Mouse (Mus musculus) hindbrain, postnatal 0 days (tissue): ENCODE results near the gene Elac2. TPM values are rescaled to one million over a fixed set of nuclear protein-coding genes. Genes with fewer than 3 reads are reported as not detected.

Experiments used
- ATAC-seq: fragments of 200-750 bp; cut with Nextera tagmentation; 2 replicates; pipeline ENCODE4 v1.8.0; 2017; ENCODE audit warnings: mild to moderate bottlenecking, moderate TSS enrichment, moderate library complexity
- DNase-seq: peaks from one replicate; pipeline ENCODE4 v3.0.0-alpha.2; 2015; ENCODE audit warnings: low spot score
- H3K27ac ChIP-seq: fragments of 300-500 bp; sonication (generic); 2 replicates; pipeline ENCODE4 v1.5.1; 2014; ENCODE audit warnings: mild to moderate bottlenecking
- H3K27me3 ChIP-seq: fragments of 300-500 bp; sonication (generic); 2 replicates; pipeline ENCODE4 v1.6.1; 2014; ENCODE audit warnings: low read length, mixed read lengths; ENCODE audit not compliant: insufficient read depth
- H3K36me3 ChIP-seq: fragments of 300-500 bp; sonication (generic); 2 replicates; pipeline ENCODE4 v1.6.1; 2014; ENCODE audit warnings: low read length, mixed read lengths; ENCODE audit not compliant: insufficient read depth
- H3K4me1 ChIP-seq: fragments of 300-500 bp; sonication (generic); 2 replicates; pipeline ENCODE4 v1.6.1; 2014; ENCODE audit warnings: antibody characterized with exemption, low read length, mixed read lengths; ENCODE audit not compliant: insufficient read depth
- H3K4me2 ChIP-seq: fragments of 300-500 bp; sonication (generic); 2 replicates; pipeline ENCODE4 v1.6.1; 2014; ENCODE audit warnings: low read depth, mild to moderate bottlenecking, low read length, moderate library complexity, mixed read lengths
- H3K4me3 ChIP-seq: fragments of 300-500 bp; sonication (generic); 2 replicates; pipeline ENCODE4 v1.5.1; 2014; ENCODE audit warnings: low read length
- H3K9ac ChIP-seq: fragments of 300-500 bp; sonication (generic); replicated peaks from 2 replicates; pipeline ENCODE4 v1.6.1; 2014; ENCODE audit warnings: mild to moderate bottlenecking, low read length, moderate library complexity, mixed read lengths
- H3K9me3 ChIP-seq: fragments of 300-500 bp; sonication (generic); 2 replicates; pipeline ENCODE4 v1.6.1; 2016; ENCODE audit warnings: low read length, mixed read lengths
- CTCF ChIP-seq: IDR thresholded peaks from 2 replicates; pipeline ENCODE4 v1.5.1; 2016; ENCODE audit warnings: antibody characterized with exemption, control low read depth, low read depth
- WGBS: fragments of 180-500 bp; shearing (Covaris S2); extraction: QIAGEN DNeasy Blood & Tissue Kit; methylation state at CpG from one replicate; pipeline ENCODE4 v1.1.7; 2014; 5-methylcytosine and 5-hydroxymethylcytosine counted together
- polyA plus RNA-seq: library from polyadenylated mRNA; unstranded; fragments of >200 nt; fragmentation: Nextera tagmentation; extraction: Ambion mirVana; gene quantifications from 2 replicates; pipeline ENCODE4 v1.2.1, GENCODE M21; 2015
- total RNA-seq: library from RNA; depleted of rRNA; stranded (reverse); fragments of >200 nt; gene quantifications from 2 replicates; pipeline ENCODE4 v1.2.3, GENCODE M21; 2014; rRNA removed

The Elac2 gene
- total and polyA plus RNA-seq, 2 experiments from 2014 or later: 22.5 to 36.5 TPM

DNA sequence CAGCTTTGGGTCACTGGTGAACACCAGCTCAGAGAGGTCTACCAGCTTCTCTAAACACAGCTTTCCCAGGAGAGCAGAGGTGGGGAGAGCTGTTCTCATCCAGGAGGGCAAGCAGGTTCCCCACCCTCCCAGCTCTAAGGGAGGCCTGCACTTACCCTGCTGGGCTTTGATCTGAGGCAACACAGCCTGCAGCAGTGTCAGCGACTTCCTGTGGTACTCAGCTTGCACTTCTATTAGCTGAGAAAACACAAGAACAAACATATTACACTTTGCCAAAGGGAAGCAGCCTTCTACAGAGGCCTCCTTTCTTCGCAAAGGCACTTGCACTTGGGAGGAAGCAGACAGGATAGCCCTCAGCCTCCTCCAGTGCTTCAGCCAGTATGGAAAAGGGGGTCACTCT lies 60.2 kb downstream of the Elac2 start:
- Histone ChIP-seq H3K27ac (no peak overlapping the region), H3K4me1 (0 out of 2 replicates have a peak, but pooled peaks cover 3% of the 10 kb centered on the region), H3K4me3 (no peak overlapping the region), H3K36me3 (0 out of 2 replicates have a peak, but pooled peaks cover 16% of the 10 kb centered on the region), H3K9ac (no peak overlapping the region), H3K9me3 (no peaks in the 10 kb centered on the region), H3K27me3 (no peaks in the 10 kb centered on the region), H3K4me2 (no peak overlapping the region)
- no peak for TF ChIP-seq CTCF
- 53% methylated on average over 2 of the region's 2 CpGs for WGBS
- DNase-seq (no peak), ATAC-seq (no peak)

DNA sequence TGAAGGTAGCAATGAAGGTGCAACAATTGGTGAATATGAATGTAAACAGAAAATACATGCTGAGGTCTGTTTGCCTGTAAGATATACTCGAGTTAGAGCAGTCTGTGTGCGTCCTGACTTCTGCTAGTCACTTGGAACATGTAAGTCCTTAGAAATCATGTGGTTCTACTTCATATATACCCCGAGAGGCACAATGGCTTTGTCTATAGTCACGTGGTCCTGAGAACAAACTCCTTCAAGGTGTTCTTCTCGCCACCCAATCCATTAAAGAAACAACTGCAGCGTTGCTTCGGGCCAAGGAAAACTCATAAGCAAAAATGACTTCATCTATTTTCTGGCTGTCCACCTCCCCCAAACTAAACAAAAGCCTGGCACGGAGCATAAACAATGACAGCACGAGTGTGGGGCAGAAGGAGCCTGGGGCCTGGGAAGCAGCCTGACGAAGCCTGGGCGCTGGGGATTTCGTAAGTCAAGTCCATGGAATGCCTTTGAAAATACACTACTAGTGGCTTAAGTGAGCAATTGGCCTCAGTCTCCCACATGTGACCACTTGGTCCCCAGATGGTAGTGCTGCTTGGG lies 60.8 kb downstream of the Elac2 start:
- no peak overlapping the region for H3K4me3 ChIP-seq
- 0 out of 2 replicates have a peak, but pooled peaks cover 3% of the 10 kb centered on the region for H3K4me1 ChIP-seq
- TF ChIP-seq CTCF: no peak
- no peaks in the 10 kb centered on the region for H3K9me3 ChIP-seq
- H3K36me3 ChIP-seq: 0 out of 2 replicates have a peak, but pooled peaks cover 16% of the 10 kb centered on the region
- 43% methylated on average over 12 of the region's 12 CpGs for WGBS
- no peaks in the 10 kb centered on the region for H3K27me3 ChIP-seq
- 0 out of 2 replicates have a peak overlapping the region, but pooled peaks have one; percentile 26 for H3K27ac ChIP-seq
- ATAC-seq (0 out of 2 replicates have a peak, but pooled peaks have one; percentile 15), DNase-seq (no peak)
- no peak overlapping the region for H3K9ac ChIP-seq
- no peak overlapping the region for H3K4me2 ChIP-seq

DNA sequence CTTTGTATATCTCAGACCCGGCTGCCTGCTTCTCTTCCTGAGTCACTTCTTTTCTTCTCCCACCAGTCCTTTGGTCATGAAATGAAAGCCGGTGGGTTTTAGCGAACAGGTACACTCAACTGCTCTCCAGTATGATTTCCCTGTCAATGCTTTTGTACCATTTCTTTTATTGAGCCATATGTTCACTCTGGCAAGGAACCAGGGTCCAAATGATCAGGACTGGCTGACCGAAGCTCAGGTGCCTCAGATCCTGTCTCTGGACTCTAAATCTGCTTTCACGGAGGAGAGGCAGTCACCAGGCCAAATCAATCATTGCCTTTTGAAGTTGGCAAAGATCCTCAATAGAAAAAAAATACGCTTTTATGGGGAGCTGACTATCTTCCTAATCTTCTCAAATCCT lies 61.7 kb downstream of the Elac2 start:
- H3K4me3 ChIP-seq: no peak overlapping the region
- 51% methylated on average over 6 of the region's 6 CpGs for WGBS
- H3K9me3 ChIP-seq: no peaks in the 10 kb centered on the region
- H3K36me3 ChIP-seq: 0 out of 2 replicates have a peak, but pooled peaks cover 9% of the 10 kb centered on the region
- no peaks in the 10 kb centered on the region for H3K27me3 ChIP-seq
- no peak overlapping the region for H3K27ac ChIP-seq
- 0 out of 2 replicates have a peak, but pooled peaks cover 3% of the 10 kb centered on the region for H3K4me1 ChIP-seq
- no peak for TF ChIP-seq CTCF
- ATAC-seq (no peak), DNase-seq (no peak)
- H3K4me2 ChIP-seq: no peak overlapping the region
- H3K9ac ChIP-seq: no peak overlapping the region

DNA sequence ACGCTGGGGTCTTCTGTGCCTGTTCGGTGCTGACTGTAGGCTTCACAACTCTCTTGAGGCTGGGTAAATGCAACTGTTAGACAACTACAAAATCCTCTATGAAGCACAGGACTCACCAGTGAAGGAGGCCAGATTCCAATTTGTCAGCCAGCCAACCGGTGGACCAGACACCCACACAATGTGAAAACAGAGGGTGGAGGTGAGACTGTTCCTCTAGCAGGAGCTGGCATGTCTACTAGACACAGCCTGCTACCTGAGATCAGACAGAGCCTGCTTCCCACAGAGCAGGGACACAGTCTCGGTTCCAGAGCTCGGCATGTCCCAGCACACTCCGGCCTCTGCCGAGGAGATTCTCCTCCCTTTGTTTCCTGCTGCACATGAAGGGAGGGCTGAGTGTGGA lies 70.3 kb downstream of the Elac2 start:
- 77% methylated on average over 7 of the region's 7 CpGs for WGBS
- Histone ChIP-seq H3K27me3 (no peaks in the 10 kb centered on the region), H3K27ac (no peak overlapping the region), H3K4me2 (no peak overlapping the region), H3K36me3 (no peaks in the 10 kb centered on the region; the same call in 1 of the 2 replicates), H3K9ac (no peak overlapping the region), H3K9me3 (no peaks in the 10 kb centered on the region), H3K4me1 (no peaks in the 10 kb centered on the region), H3K4me3 (no peak overlapping the region)
- ATAC-seq (no peak), DNase-seq (no peak)
- no peak for TF ChIP-seq CTCF

DNA sequence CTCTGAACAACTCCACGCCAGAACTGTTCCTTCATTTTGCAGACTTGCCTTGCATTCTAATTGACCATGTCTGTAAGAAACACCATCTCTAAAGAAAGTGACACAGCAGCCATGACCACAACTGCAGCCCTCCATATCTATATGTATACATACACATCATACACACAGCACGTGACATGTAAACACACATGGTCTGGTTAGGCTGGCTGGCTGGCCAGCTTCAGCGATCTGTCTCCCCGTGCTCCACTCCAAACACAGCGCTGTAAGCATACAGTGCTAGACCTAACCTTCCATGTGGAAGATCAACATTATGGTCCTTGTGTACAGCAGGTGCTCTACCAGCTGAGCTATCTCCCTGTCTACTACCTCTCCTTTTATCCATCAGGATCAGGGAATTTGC lies 72.0 kb downstream of the Elac2 start:
- ATAC-seq (no peak), DNase-seq (no peak)
- Histone ChIP-seq H3K9me3 (no peaks in the 10 kb centered on the region), H3K4me2 (no peak overlapping the region), H3K4me3 (no peak overlapping the region), H3K27ac (no peak overlapping the region), H3K36me3 (no peaks in the 10 kb centered on the region; the same call in 1 of the 2 replicates), H3K4me1 (no peaks in the 10 kb centered on the region), H3K9ac (no peak overlapping the region), H3K27me3 (no peaks in the 10 kb centered on the region)
- 88% methylated on average over 5 of the region's 5 CpGs for WGBS
- no peak for TF ChIP-seq CTCF

Other genes starting within 250 kb of the Elac2 start
- gene 1700086D15Rik, start 180.9 kb downstream of the Elac2 start, total RNA-seq: 0.94 and 3.2 TPM in 2 replicates
- 0.39 and 0.59 TPM in 2 replicates for gene 1700086D15Rik, start 180.9 kb downstream of the Elac2 start, polyA plus RNA-seq
- gene Arhgap44, start 183.9 kb downstream of the Elac2 start, total RNA-seq: 40.7 and 43.1 TPM in 2 replicates
- 21.3 and 23.0 TPM in 2 replicates for gene Arhgap44, start 183.9 kb downstream of the Elac2 start, polyA plus RNA-seq